Mouse (Mus musculus) spleen, adult 2 months (tissue): ENCODE results near the gene Anp32b. TPM values are rescaled to one million over a fixed set of nuclear protein-coding genes. Genes with fewer than 3 reads are reported as not detected.

Experiments
- DNase-seq, 2 experiments: peaks; one replicate each; pipeline versions ENCODE4 v3.0.0 to v3.0.0-alpha.2; 2012 to 2021; ENCODE audit warnings: low spot score in 2 of 2, low read depth in 1 of 2
- H3K27ac ChIP-seq: fragments of 200-500 bp; 2 replicates; pipeline ENCODE4 v1.5.1; 2012; ENCODE audit warnings: low read length, inconsistent platforms; ENCODE audit not compliant: insufficient read depth
- H3K27me3 ChIP-seq: fragments of 200-500 bp; 2 replicates; pipeline ENCODE4 v1.6.1; 2012; ENCODE audit warnings: mild to moderate bottlenecking, moderate library complexity, low read length, inconsistent platforms; ENCODE audit not compliant: control insufficient read depth, insufficient read depth
- H3K36me3 ChIP-seq: fragments of 200-500 bp; 2 replicates; pipeline ENCODE4 v1.6.1; 2012; ENCODE audit warnings: mild to moderate bottlenecking, low read length, inconsistent platforms; ENCODE audit not compliant: control insufficient read depth, insufficient read depth
- H3K4me1 ChIP-seq: fragments of 200-500 bp; 2 replicates; pipeline ENCODE4 v1.6.1; 2011; ENCODE audit warnings: inconsistent platforms; ENCODE audit not compliant: control insufficient read depth, insufficient read depth, insufficient read length
- H3K4me3 ChIP-seq: fragments of 200-500 bp; 2 replicates; pipeline ENCODE4 v1.5.1; 2011; ENCODE audit warnings: mild to moderate bottlenecking, inconsistent platforms; ENCODE audit not compliant: insufficient read depth, insufficient read length; ENCODE audit errors: extremely low read depth
- CTCF ChIP-seq: fragments of 200-500 bp; IDR thresholded peaks from 2 replicates; pipeline ENCODE4 v1.5.1; 2011; ENCODE audit warnings: mild to moderate bottlenecking, inconsistent platforms; ENCODE audit not compliant: insufficient read depth, insufficient read length, insufficient replicate concordance; ENCODE audit errors: extremely low read depth
- POLR2A ChIP-seq: fragments of 200-500 bp; IDR thresholded peaks from 2 replicates; pipeline ENCODE4 v1.6.1; 2011; ENCODE audit warnings: low read depth, low read length, inconsistent platforms
- WGBS: fragments of 180-500 bp; shearing (Covaris S2); methylation state at CpG from one replicate; pipeline ENCODE4 v1.1.7; 2018; 5-methylcytosine and 5-hydroxymethylcytosine counted together
- polyA plus RNA-seq: library from polyadenylated mRNA; depleted of rRNA; stranded (reverse); fragments of >200 nt; gene quantifications from 2 replicates; pipeline ENCODE4 v1.2.3, GENCODE M21; 2012; rRNA removed

Anp32b gene
- polyA plus RNA-seq: 19.1 and 26.6 TPM in 2 replicates

DNA sequence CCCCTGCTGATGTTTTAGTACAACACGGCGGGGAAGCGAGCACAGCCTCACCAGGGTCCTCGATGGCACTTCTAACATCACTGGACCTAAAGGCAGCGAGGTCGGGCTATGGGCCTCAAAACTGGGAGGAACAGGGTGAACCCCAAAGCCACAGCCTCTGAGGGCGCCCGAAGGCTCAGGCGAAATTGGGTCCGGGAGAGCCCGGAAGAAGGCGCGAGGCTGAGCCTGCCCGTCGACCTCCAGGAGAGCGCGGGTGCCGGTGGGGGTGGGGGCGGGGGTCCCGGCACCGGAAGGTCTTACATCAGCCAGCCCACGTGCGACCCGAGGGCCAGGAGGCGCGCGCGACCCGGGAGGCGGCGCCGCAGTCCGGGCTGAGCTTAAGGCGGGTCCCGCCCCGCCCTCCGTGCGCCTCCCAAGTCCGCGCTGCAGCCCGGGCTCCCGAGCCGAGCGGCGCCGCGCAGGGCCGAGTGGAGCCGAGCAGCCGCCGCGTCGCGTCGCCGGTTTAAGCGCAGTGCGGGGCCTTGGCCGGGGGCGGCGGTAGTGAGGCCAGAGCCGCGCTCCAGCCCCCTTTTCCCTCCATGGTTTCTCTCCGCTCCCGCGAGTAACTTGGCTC is at the start of gene Anp32b:
TSS of gene Anp32b (plus strand) at position 384 of the 613 bp plus-strand sequence.
- Histone ChIP-seq H3K36me3 (no peaks in the 10 kb centered on the region), H3K4me3 (peak within 1 kb of the TSS; percentile 86), H3K27me3 (no peaks in the 10 kb centered on the region), H3K27ac (peak within 1 kb of the TSS; percentile 98), H3K4me1 (peaks cover 12% of the 10 kb centered on the region; the same call in 1 of the 2 replicates)
- DNase-seq: peak; percentile 71 to 88
- under 1% methylated on average over 66 of the region's 66 CpGs for WGBS
- peak; percentile 43; the same call in 1 of the 2 replicates for TF ChIP-seq POLR2A
- peak; percentile 55 for TF ChIP-seq CTCF

DNA sequence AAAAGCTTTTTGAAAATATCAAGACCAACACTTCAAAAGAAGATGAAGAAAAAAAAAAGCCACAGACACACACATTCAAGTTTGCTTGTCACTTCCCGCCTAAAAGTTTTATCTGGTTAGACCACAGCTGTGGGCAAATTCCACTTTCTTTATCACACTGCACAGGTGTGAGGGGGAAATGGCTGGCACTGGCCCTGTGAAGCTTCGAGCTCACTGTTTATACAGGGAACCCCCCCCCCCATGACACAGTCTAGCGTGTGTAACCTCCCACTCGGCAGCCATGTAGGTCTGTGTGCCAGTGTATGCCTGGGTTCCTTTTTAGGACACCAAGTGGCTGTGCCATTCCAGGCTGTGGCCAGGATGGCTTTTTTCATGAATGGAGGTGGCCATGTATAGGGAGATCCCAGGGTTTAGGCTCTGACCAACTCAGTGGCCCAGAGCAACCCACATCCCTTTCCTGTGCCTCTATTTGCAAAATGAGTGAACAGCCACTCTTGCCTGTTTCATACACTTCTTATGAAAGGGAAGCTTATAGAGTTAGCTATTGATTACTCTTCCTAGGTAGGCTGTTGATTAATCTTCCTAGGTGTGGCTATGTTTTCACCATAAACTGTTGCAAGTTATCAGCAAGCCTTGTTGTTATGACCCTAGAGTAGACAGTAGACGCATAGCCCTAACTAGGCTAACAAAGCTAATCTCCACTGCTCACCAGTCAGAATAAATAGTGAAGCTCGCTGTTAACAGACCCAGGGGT is 46.5 kb upstream of the Anp32b start:
- H3K27me3 ChIP-seq: no peaks in the 10 kb centered on the region
- WGBS: 35% methylated on average over 6 of the region's 6 CpGs
- H3K36me3 ChIP-seq: no peaks in the 10 kb centered on the region
- no peak for TF ChIP-seq CTCF
- no peak for TF ChIP-seq POLR2A
- DNase-seq: peak; percentile 30 to 41
- peaks cover 8% of the 10 kb centered on the region; the same call in 1 of the 2 replicates for H3K4me1 ChIP-seq
- peak overlapping the region; percentile 45 for H3K27ac ChIP-seq
- 0 out of 2 replicates have a peak overlapping the region, but pooled peaks have one; percentile 2 for H3K4me3 ChIP-seq

GRCm38 (mm10) chr4:46406966-46407703 is 43.6 kb upstream of the Anp32b start:
- no peaks in the 10 kb centered on the region for H3K27me3 ChIP-seq
- H3K36me3 ChIP-seq: no peaks in the 10 kb centered on the region
- H3K27ac ChIP-seq: peak overlapping the region; percentile 26; the same call in 1 of the 2 replicates
- H3K4me1 ChIP-seq: peaks cover 18% of the 10 kb centered on the region; the same call in 1 of the 2 replicates
- TF ChIP-seq CTCF (no peak), POLR2A (no peak)
- 84% methylated on average over 8 of the region's 8 CpGs for WGBS
- no peak for DNase-seq
- no peak overlapping the region for H3K4me3 ChIP-seq

GRCm38 (mm10) chr4:46410677-46411076 is 40.0 kb upstream of the Anp32b start:
- TF ChIP-seq CTCF: no peak
- Histone ChIP-seq H3K36me3 (no peaks in the 10 kb centered on the region), H3K27me3 (no peaks in the 10 kb centered on the region), H3K4me3 (no peak overlapping the region), H3K27ac (peak overlapping the region; percentile 52; the same call in 1 of the 2 replicates), H3K4me1 (peaks cover 12% of the 10 kb centered on the region; the same call in 1 of the 2 replicates)
- no peak for DNase-seq
- WGBS: 77% methylated on average over 5 of the region's 5 CpGs

- Histone ChIP-seq H3K4me1 (peaks cover 12% of the 10 kb centered on the region; the same call in 1 of the 2 replicates), H3K4me3 (no peak overlapping the region), H3K27ac (no peak overlapping the region), H3K27me3 (no peaks in the 10 kb centered on the region), H3K36me3 (no peaks in the 10 kb centered on the region)
- 8% methylated on average over 6 of the region's 6 CpGs for WGBS
- DNase-seq: peak; percentile 36 to 66
- TF ChIP-seq CTCF: no peak
- no peak for TF ChIP-seq POLR2A
Measured at GRCm38 (mm10) chr4:46411489-46411888, 39.2 kb upstream of the Anp32b start.

GRCm38 (mm10) chr4:46412113-46412512 is 38.6 kb upstream of the Anp32b start:
- H3K27ac ChIP-seq: no peak overlapping the region
- H3K27me3 ChIP-seq: no peaks in the 10 kb centered on the region
- DNase-seq: no peak
- no peak for TF ChIP-seq POLR2A
- TF ChIP-seq CTCF: no peak
- peaks cover 12% of the 10 kb centered on the region; the same call in 1 of the 2 replicates for H3K4me1 ChIP-seq
- no peak overlapping the region for H3K4me3 ChIP-seq
- no peaks in the 10 kb centered on the region for H3K36me3 ChIP-seq
- WGBS: 4% methylated on average over 1 of the region's 1 CpGs
